Mouse (Mus musculus) kidney, adult 9 months (tissue): ENCODE results near the gene Robo1.

ENCODE experiments used
- DNase-seq: peaks from one replicate; pipeline ENCODE4 v3.0.0; 2022

Gene Robo1

DNA sequence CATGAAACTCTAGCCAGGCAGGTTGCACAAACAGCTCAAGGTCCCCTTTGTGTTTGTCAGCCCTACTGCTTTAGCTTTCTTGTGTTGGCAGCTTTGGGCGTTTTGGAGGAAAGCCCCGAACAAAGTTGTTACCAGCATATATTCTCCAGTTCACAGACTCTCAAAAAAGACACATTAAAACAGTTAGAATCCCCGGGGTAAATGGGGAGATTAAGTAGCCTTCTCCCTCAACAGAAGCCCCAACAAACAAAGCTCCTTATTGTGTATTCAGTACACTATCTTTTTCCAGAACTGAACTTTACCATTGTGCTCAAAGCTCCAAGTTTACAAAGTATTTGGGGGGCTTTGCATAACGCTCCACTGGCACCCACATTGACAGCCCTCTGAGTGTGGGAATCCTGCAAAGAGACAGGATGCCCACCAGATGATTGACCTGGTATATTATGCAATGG lies 302.6 kb downstream of the Robo1 start:
- DNase-seq: no peak

- DNase-seq: no peak
These were observed 306.8 kb downstream of the Robo1 start for GRCm38 (mm10) chr16:72614898-72615297.

- no peak for DNase-seq
These were observed 307.3 kb downstream of the Robo1 start for GRCm38 (mm10) chr16:72615360-72615759.

DNA sequence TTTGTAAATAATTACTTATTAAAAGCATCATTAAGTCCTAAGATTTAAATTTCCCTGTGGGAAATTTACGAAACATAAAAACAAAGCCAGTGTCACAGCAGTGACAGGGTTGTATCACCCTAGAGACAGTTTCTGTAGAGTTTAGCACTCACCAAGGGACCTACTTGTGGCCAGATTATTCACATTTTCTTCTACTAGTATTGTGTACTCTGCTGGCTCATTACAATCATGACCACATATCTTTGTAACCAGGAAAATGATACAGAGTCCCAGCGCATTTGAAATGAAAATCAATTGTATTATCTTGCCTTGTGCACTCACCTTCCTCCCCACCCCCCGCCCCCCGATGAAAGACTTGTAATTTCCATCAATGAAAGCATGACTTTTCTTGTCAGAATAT lies 314.3 kb downstream of the Robo1 start:
- no peak for DNase-seq

GRCm38 (mm10) chr16:72622868-72623267 lies 314.8 kb downstream of the Robo1 start:
- DNase-seq: no peak

- DNase-seq: no peak
These were observed 325.7 kb downstream of the Robo1 start for GRCm38 (mm10) chr16:72633846-72634245.

DNA sequence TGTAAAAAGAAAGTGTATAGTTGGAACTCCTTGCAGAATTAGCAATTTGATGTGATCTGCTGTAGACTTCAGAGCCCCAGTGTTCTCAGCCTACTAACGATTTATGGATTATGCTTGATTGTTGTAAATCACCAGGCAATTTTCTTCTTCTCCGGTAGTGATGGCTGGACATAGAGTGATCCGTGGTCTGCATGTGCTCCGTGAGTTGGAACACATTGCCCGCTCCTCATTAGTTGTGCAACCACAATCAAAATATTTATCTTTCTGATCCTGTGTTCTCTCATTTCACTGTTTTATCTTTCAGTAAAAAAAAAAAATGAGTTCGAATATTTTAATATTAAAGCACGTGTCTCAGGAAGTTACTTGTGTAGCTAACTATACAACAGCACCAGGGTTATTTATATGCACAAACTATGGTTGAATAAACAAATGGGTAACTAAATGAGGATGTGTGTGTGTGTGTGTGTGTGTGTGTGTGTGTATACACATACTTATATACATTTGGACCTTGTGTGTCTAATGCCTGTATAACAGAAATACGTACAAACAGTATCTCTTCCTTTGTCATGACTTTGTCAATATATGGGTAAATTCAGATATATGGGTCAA lies 331.3 kb downstream of the Robo1 start:
- no peak for DNase-seq

GRCm38 (mm10) chr16:72640932-72641811 lies 333.1 kb downstream of the Robo1 start:
- DNase-seq: no peak

DNA sequence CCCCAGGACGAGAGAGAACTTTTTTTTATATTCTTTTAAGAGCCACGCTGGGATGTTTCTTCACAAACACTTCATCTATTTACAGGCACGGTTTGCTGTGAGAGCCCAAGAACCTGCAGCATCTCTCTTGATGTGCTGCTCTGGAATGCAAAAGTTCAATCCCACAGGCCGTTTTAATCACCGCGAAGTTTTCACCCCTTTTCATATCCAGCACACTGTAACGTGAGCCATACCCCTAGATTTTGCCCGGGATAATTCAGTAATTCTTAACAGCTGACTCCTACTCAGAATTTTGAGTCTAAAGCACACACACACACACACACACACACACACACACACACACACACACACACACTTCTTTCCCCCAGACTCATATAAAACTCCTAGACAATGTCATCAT lies 337.8 kb downstream of the Robo1 start:
- DNase-seq: no peak

GRCm38 (mm10) chr16:72649314-72649713 lies 341.2 kb downstream of the Robo1 start:
- peak; percentile 20 for DNase-seq

- no peak for DNase-seq
These were observed 347.3 kb downstream of the Robo1 start for GRCm38 (mm10) chr16:72655411-72655810.

GRCm38 (mm10) chr16:72662837-72663350 lies 354.8 kb downstream of the Robo1 start:
- DNase-seq: peak; percentile 13

- DNase-seq: peak; percentile 5
These were observed 355.5 kb downstream of the Robo1 start for GRCm38 (mm10) chr16:72663351-72664232.

DNA sequence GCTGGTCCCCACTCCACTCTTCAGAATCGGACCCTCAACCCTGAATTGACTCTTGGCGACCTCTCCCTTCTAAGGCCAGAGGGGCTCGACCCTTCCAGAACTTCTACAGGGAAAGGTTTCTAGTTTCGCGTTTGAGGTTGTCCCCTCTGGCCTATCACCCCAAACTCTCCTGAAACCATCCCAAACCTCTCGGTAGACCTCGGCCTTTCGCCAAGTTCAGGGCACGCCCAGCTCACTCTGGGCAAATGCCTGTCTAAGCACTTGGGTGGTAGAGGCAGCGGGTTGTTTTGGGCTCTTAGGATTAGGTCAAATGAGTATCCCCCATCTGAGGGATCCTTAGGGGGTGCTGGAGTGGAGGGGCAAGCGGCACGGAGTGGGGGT lies 356.1 kb downstream of the Robo1 start:
- DNase-seq: no peak

DNA sequence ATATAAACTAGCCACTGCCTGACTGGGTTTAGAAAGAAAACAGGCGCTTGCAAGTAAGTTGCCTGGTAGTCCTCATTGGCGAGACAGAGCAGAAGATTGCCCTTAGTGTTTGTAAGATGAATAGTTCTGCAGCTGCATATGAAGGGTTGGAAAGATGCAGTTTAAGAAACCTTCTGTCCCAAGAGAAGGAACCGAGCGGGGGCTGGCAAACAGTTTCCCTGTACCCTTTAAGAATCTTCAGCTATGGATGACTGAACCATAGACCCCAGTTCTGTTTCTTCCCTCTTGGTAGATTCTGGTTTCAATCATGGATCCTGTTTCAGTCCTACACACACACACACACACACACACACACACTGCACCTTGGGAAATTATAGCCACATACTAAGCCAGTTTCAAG lies 356.7 kb downstream of the Robo1 start:
- no peak for DNase-seq

GRCm38 (mm10) chr16:72665454-72665853 lies 357.3 kb downstream of the Robo1 start:
- no peak for DNase-seq

- no peak for DNase-seq
These were observed 362.3 kb downstream of the Robo1 start for GRCm38 (mm10) chr16:72670240-72671038.

DNA sequence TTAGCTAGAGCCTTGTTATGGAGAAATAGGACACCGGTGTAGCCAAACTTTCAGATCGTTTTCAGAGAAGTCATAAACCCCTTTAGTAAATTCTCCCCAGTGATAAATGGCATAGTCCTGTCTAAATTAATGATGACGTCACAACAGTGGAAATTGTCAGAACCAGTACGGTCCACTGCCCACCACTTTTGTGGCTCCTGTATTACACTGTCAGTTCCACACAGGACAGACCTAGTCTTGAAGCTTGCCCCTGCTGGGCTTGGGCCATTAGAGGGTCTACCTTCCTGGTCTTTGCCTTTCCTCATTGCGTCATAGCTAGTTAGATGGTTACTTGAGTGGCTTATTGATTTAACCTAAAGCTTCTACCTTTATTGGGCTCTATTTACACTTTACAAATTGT lies 369.1 kb downstream of the Robo1 start:
- DNase-seq: no peak

GRCm38 (mm10) chr16:72678450-72678849 lies 370.3 kb downstream of the Robo1 start:
- DNase-seq: no peak

GRCm38 (mm10) chr16:72678947-72679558 lies 370.9 kb downstream of the Robo1 start:
- DNase-seq: no peak

DNA sequence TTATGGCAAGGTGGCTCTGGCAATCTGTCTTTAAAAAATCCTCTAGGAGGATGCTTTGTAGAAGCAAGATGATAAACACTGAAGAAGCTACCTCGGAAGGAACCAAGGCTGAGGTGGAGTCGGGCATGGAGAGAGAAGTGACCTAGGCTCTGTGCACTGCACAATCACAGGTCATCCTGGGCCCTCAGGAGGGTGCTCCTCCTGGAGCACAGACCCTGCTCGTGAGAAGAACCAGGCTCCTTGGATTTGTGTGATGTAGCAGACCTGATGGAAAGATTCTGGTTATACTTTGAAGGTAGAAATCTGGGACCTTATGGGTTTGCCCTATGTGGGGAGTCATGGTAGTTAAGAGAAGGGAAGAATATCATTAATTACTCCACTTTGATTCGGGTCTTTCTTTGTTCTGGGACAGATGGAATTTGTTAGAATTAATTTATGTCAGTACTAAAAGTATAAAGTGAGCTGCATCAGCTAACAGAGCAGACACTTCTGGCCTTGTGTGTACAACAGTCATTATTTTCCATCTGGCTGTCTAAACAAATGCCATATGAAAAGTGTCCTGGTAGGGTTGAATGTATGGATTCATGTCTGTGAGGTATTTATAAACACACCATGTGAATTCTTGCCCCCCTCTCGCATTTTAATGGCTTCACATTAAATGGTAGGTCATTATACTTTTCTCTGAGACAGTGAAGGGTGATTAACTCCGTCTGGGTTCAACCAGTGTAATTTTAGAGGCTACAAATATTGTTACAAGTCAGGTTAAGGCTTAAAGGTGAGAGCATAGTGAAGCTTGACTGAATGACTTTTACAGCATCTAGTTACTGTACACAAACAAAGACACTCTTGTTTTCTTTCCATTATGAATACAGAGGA lies 377.7 kb downstream of the Robo1 start:
- no peak for DNase-seq
